Mouse (Mus musculus): ENCODE data around the gene Defb11. TPM values are rescaled to one million over a fixed set of nuclear protein-coding genes. Genes with fewer than 3 reads are reported as not detected.
"Not testable (repeated sequence)": the region's sequence is repeated elsewhere in the genome, so short reads cannot be mapped to it uniquely, and the experiment has no call there.

Gene Defb11
- not detected in 2 replicates for polyA plus RNA-seq (2015; fragmentation: Nextera tagmentation; extraction: Ambion mirVana)

GRCm38 (mm10) chr8:21906290-21906689, at the start of gene Defb11:
Gene Defb11, minus strand, starts transcription at chr8:21906412.
- not testable (repeated sequence) for H3K9ac ChIP-seq; H3K4me3 ChIP-seq (replicated peaks); H3K9me3 ChIP-seq (replicated peaks); DNase-seq; H3K36me3 ChIP-seq; ATAC-seq (ENCODE audit: low read depth); H3K4me1 ChIP-seq (replicated peaks); H3K27ac ChIP-seq; H3K4me2 ChIP-seq; H3K27me3 ChIP-seq

- no peaks in the 10 kb centered on the region for H3K9me3 ChIP-seq (replicated peaks)
- H3K4me1 ChIP-seq (replicated peaks), result no peaks in the 10 kb centered on the region
- no peak overlapping the region for H3K4me2 ChIP-seq
- 3% methylated on average over 9 of the region's 9 CpGs for WGBS (ENCODE audit: insufficient replicate concordance)
- H3K9ac ChIP-seq, result no peak overlapping the region
- no peak for DNase-seq
- no peaks in the 10 kb centered on the region for H3K36me3 ChIP-seq
- no peak overlapping the region for H3K27ac ChIP-seq
- H3K4me3 ChIP-seq (replicated peaks), result no peak overlapping the region
- ATAC-seq (ENCODE audit: low read depth), result no peak
- H3K27me3 ChIP-seq, result no peaks in the 10 kb centered on the region
These were observed 49.1 kb upstream of the Defb11 start for GRCm38 (mm10) chr8:21955321-21955720.

- no peak for DNase-seq
These were observed 41.3 kb upstream of the Defb11 start for GRCm38 (mm10) chr8:21947311-21948017.

DNA sequence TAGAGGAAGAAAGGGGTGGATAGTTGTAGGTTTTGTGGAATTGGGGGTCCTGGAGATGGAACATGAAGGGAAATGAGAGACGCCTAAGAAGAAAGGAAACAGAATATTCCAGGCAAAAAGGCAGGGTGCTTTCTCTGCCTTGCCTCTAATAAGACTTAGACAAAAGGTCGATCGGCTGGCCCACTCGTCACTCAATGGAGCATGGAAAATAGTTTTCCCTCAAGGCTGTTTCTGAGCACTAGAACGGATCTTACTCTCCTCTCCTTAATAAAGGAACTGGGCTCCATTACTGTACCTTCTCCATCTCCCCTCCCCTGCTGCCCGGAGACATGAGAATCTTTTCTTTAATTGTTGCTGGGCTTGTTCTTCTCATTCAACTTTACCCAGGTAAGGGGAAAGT, 40.2 kb upstream of the Defb11 start, which contains the start of gene Defb13:
Defb13 (plus strand) TSS at position 301 of the 400 bp plus-strand sequence.
- no peak within 1 kb of the TSS for H3K4me2 ChIP-seq
- no peaks in the 10 kb centered on the region for H3K36me3 ChIP-seq
- ATAC-seq (ENCODE audit: low read depth) (no peak), DNase-seq (no peak)
- no peaks in the 10 kb centered on the region for H3K9me3 ChIP-seq (replicated peaks)
- H3K9ac ChIP-seq, result no peak within 1 kb of the TSS
- no peak within 1 kb of the TSS for H3K4me3 ChIP-seq (replicated peaks)
- no peaks in the 10 kb centered on the region for H3K4me1 ChIP-seq (replicated peaks)
- 69% methylated on average over 6 of the region's 6 CpGs for whole genome bisulfite sequencing (ENCODE audit: insufficient replicate concordance)
- no peak within 1 kb of the TSS for H3K27ac ChIP-seq
- H3K27me3 ChIP-seq, result no peaks in the 10 kb centered on the region

More at GRCm38 (mm10) chr8:21947311-21948017, 41.3 kb upstream of the Defb11 start:
- Histone ChIP-seq H3K27ac (no peak overlapping the region), H3K4me2 (no peak overlapping the region), H3K9me3 (replicated peaks) (no peaks in the 10 kb centered on the region), H3K9ac (no peak overlapping the region), H3K4me3 (replicated peaks) (no peak overlapping the region), H3K36me3 (no peaks in the 10 kb centered on the region), H3K4me1 (replicated peaks) (no peaks in the 10 kb centered on the region), H3K27me3 (no peaks in the 10 kb centered on the region)
- no peak for ATAC-seq (ENCODE audit: low read depth)
- WGBS (ENCODE audit: insufficient replicate concordance), result 65% methylated on average over 9 of the region's 9 CpGs

- not testable (repeated sequence) for H3K27me3 ChIP-seq; ATAC-seq (ENCODE audit: low read depth); H3K4me2 ChIP-seq; H3K27ac ChIP-seq; H3K36me3 ChIP-seq; H3K4me1 ChIP-seq (replicated peaks); H3K4me3 ChIP-seq (replicated peaks); DNase-seq; H3K9ac ChIP-seq; H3K9me3 ChIP-seq (replicated peaks)
- WGBS (ENCODE audit: insufficient replicate concordance), result 62% methylated on average over 4 of the region's 4 CpGs
These were observed 31.8 kb upstream of the Defb11 start, which contains the start of gene Defb35 for GRCm38 (mm10) chr8:21938052-21938451. Gene Defb35, plus strand, starts transcription at chr8:21938352.

- H3K27me3 ChIP-seq, result no peaks in the 10 kb centered on the region
- no peak within 1 kb of the TSS for H3K27ac ChIP-seq
- no peaks in the 10 kb centered on the region for H3K4me1 ChIP-seq (replicated peaks)
- 71% methylated on average over 6 of the region's 6 CpGs for WGBS (ENCODE audit: insufficient replicate concordance)
- no peaks in the 10 kb centered on the region for H3K36me3 ChIP-seq
- no peak within 1 kb of the TSS for H3K4me3 ChIP-seq (replicated peaks)
- no peak within 1 kb of the TSS for H3K4me2 ChIP-seq
- DNase-seq (no peak), ATAC-seq (ENCODE audit: low read depth) (no peak)
- no peaks in the 10 kb centered on the region for H3K9me3 ChIP-seq (replicated peaks)
- H3K9ac ChIP-seq, result no peak within 1 kb of the TSS
These were observed 26.4 kb upstream of the Defb11 start, which contains the start of gene Defb15 for GRCm38 (mm10) chr8:21932610-21933009. Gene Defb15, minus strand, starts transcription at chr8:21932710.

DNA sequence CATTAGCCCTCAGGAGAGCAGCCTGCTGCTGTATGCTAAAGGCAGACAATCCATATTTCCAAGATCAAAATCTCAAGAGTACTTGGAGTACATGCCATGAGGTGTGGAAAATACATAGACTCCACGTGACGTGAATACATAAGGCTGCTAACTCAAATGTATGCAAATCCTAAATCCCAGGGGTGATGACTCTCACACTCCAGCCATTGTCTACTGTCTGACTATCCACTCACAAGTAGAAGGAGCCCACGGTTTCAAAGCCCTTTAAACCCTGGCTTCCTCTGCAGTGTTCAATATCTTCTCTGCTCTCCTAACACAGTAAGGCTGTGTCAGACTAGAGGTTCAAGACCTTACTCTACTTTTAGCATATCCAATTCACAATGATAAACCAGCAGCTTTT, 24.5 kb upstream of the Defb11 start:
- not testable (repeated sequence) for H3K9ac ChIP-seq; ATAC-seq (ENCODE audit: low read depth); H3K36me3 ChIP-seq; H3K9me3 ChIP-seq (replicated peaks); H3K4me3 ChIP-seq (replicated peaks); H3K27ac ChIP-seq; DNase-seq; H3K4me2 ChIP-seq; H3K27me3 ChIP-seq; H3K4me1 ChIP-seq (replicated peaks)
- WGBS (ENCODE audit: insufficient replicate concordance), result 80% methylated on average over 3 of the region's 3 CpGs

DNA sequence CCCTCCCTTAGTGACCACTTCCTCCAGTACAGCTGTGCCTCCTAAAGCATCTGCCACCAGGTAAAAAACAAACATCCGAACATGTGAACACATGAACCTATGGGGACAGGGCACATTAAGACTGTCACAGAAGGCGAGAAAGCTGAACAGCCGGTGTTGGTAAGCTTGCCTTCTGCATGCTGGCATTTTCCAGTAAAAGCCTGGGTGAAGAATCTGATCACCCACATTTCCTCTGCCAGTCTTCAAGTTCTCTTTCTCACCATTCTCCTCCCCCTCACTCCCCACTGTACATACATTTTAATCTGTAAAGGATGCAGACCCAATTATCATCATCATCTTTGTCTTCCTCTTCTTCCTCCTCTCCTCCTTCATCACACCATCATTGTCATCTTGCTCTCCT, 9.4 kb upstream of the Defb11 start:
- H3K4me3 ChIP-seq (replicated peaks), result no peak overlapping the region
- no peak overlapping the region for H3K4me2 ChIP-seq
- H3K9ac ChIP-seq, result no peak overlapping the region
- no peaks in the 10 kb centered on the region for H3K27me3 ChIP-seq
- no peaks in the 10 kb centered on the region for H3K9me3 ChIP-seq (replicated peaks)
- no peak overlapping the region for H3K27ac ChIP-seq
- no peaks in the 10 kb centered on the region for H3K4me1 ChIP-seq (replicated peaks)
- WGBS (ENCODE audit: insufficient replicate concordance), result 68% methylated on average over 3 of the region's 3 CpGs
- DNase-seq (no peak), ATAC-seq (ENCODE audit: low read depth) (no peak)
- H3K36me3 ChIP-seq, result no peaks in the 10 kb centered on the region

DNA sequence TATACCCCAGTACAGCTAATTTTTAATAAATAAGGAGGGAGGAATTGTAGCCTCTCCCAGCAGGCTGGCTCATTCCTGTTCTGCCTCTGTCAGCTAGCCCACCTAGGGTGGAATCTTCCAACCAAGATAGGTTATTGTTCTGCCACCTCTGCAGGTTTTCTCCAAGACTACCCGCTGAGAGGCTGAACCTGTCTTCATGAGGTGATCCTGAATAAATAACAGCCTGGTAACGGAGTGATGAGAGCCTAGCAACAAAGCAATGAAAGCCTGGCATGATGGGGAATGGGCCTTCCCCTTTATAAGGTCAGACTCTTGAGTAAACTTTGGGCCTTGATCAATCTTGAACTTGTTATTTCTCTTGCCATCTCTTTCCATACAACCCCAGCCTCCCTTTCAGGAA, 6.3 kb upstream of the Defb11 start:
- Histone ChIP-seq H3K27ac (no peak overlapping the region), H3K4me1 (replicated peaks) (no peaks in the 10 kb centered on the region), H3K9ac (no peak overlapping the region), H3K4me3 (replicated peaks) (no peak overlapping the region), H3K9me3 (replicated peaks) (no peaks in the 10 kb centered on the region), H3K27me3 (no peaks in the 10 kb centered on the region), H3K36me3 (no peaks in the 10 kb centered on the region), H3K4me2 (no peak overlapping the region)
- 20% methylated on average over 2 of the region's 2 CpGs for WGBS (ENCODE audit: insufficient replicate concordance)
- ATAC-seq (ENCODE audit: low read depth) (no peak), DNase-seq (no peak)

GRCm38 (mm10) chr8:21911931-21912330, 5.7 kb upstream of the Defb11 start:
- Histone ChIP-seq H3K9me3 (replicated peaks) (no peaks in the 10 kb centered on the region), H3K4me3 (replicated peaks) (no peak overlapping the region), H3K9ac (no peak overlapping the region), H3K27me3 (no peaks in the 10 kb centered on the region), H3K4me2 (no peak overlapping the region), H3K36me3 (no peaks in the 10 kb centered on the region), H3K27ac (no peak overlapping the region), H3K4me1 (replicated peaks) (no peaks in the 10 kb centered on the region)
- DNase-seq (no peak), ATAC-seq (ENCODE audit: low read depth) (no peak)
- 22% methylated on average over 1 of the region's 1 CpGs for WGBS (ENCODE audit: insufficient replicate concordance)

- not testable (repeated sequence) for DNase-seq; ATAC-seq (ENCODE audit: low read depth)
These were observed 20.9 kb downstream of the Defb11 start, which contains the start of gene Defb9 for GRCm38 (mm10) chr8:21885321-21885720. Gene Defb9, minus strand, starts transcription at chr8:21885421.

GRCm38 (mm10) chr8:21858586-21858985, 47.6 kb downstream of the Defb11 start, which contains the start of gene Defb10:
Gene Defb10, plus strand, starts transcription at chr8:21858901.
- not testable (repeated sequence) for H3K27me3 ChIP-seq; DNase-seq; H3K9me3 ChIP-seq (replicated peaks); H3K27ac ChIP-seq; H3K4me1 ChIP-seq (replicated peaks); H3K36me3 ChIP-seq; H3K4me3 ChIP-seq (replicated peaks); H3K9ac ChIP-seq; H3K4me2 ChIP-seq; ATAC-seq (ENCODE audit: low read depth)
- 40% methylated on average over 1 of the region's 1 CpGs for WGBS (ENCODE audit: insufficient replicate concordance)

More at GRCm38 (mm10) chr8:21885321-21885720, 20.9 kb downstream of the Defb11 start, which contains the start of gene Defb9:
- H3K4me2 ChIP-seq; H3K27ac ChIP-seq; H3K9ac ChIP-seq; H3K4me1 ChIP-seq (replicated peaks); H3K4me3 ChIP-seq (replicated peaks); H3K27me3 ChIP-seq; H3K36me3 ChIP-seq; H3K9me3 ChIP-seq (replicated peaks): not testable (repeated sequence)

Data from liver, embryonic 13.5 days (tissue).